Mouse (Mus musculus) c-Kit-positive CD71-positive TER-119-positive erythroid progenitor cells, embryonic 14.5 days (primary cell): ENCODE measurements around the gene Arap2.

Experiments used
- DNase-seq: peaks from one replicate; pipeline ENCODE4 v3.0.0-alpha.2; 2013; ENCODE audit warnings: low spot score

Gene Arap2

DNA sequence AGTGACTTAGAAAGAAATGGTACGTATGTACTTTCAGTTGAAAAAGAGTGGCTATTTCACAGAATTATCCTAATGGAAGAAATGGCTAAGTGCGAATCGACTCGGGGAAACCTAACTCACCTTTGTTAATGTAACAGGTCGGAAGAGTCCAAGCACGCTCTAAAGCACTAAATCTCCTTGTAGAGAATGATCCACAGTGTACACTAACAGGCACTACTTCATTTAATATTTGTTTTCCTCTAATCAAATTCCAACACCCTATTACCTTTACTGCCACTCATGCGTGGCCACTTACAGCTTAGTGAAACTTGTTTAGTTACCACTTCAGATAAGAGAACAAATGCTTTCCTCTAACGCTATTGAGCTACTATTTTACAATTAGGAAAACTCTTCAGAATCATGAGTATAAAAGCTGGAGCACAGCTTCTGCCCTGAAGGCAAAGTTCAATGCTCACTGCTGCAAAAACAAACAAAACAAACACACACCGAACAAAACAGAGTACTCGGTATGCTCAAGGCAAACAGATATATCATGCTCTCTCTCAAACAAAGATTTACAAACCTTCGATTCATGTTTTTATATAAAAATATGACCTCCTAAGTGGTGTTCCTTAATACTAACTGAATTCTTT, 143.0 kb downstream of the Arap2 start:
- DNase-seq, result no peak

DNA sequence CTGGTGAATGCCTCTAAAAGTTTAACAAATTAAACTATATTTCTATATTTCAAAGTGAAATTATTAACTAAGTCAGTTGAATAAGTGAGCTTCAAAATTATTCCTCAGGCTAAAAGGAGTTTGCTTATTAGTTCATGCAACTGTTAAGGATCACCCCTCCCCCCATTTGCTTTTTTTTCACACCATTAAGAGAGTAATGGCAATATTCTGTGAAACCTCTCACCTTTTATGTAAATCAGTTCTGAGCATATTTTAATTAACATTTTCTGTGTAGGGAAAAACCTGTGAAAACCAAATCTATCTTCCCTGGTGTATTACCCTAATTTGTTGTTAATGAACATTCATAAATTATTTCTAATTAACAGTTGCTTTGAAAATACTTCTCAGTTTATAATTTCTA, 147.7 kb downstream of the Arap2 start:
- DNase-seq, result no peak

DNA sequence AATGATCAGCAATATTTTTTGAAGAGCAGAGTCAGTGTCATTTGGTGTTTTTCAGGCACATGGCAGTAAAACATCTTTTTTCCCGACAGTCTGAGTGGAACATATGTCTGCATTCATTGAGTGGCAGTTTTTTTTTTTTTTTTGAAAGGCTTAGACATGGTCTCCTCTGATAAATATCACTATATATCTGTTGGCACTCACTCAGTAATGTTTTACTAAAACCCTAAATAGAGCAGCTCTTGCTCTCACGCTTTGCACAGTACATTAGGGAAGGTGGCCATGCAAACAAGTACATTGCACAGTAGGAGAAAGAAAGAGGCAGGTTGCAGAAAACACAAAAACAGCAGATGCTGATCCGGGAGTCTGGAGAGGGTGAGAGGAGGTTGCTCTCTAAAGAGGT, 154.0 kb downstream of the Arap2 start:
- no peak for DNase-seq

DNA sequence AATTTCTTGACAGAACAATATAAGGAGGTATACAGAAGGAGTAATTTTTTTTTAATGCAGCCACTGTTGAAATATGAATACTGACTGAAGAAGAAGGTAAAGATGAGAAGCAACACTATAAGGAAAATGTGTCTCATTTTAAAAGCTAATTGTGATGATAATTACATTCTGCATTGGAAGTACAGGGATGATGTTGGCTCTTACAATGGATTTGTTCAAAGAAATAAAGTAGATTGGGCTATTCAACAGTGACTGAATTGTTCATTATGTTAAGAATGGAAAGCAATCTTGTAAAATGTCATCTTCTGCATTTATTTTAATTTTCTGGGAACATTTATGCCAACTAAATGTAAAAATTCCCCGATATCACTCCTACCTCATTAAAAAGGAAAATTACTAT, 178.6 kb downstream of the Arap2 start:
- DNase-seq, result no peak

DNA sequence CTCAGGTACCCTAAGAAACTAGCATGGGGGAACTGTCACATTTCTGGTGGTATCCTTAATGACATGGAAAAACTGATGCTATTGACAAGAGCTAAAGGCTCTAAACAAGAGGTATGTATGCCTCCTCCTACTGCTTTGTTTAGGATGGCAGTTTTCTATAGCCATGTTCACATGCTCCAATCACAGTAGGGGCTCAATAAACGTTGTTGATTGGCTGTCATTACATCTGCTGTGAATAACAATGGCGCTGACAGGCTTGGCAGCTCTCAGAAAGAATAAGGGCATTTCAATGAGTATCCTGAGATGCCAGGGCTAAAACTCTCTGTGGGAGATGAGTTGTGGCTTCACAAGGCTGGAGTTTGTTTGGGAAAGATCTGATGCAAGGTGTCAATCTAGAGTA, 183.3 kb downstream of the Arap2 start:
- DNase-seq, result no peak

DNA sequence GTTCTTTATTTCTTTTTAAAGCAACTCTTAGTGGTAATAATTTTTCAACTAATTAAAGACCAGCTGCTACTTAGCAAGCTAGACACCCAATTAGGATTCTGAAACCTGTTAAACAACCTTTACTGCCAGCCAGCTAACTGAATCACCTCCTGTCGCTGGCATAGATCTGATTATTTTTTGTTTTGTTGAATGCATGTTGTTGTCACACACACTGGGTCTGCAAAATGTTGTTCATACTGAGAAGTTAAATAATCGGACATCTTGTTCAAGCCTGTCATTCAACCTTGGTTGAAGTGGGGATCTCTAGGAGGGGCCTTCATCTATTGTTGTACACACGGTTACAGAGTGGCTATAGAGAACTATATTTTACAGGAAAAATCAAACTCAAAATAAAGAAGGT, 184.3 kb downstream of the Arap2 start:
- DNase-seq, result no peak

DNA sequence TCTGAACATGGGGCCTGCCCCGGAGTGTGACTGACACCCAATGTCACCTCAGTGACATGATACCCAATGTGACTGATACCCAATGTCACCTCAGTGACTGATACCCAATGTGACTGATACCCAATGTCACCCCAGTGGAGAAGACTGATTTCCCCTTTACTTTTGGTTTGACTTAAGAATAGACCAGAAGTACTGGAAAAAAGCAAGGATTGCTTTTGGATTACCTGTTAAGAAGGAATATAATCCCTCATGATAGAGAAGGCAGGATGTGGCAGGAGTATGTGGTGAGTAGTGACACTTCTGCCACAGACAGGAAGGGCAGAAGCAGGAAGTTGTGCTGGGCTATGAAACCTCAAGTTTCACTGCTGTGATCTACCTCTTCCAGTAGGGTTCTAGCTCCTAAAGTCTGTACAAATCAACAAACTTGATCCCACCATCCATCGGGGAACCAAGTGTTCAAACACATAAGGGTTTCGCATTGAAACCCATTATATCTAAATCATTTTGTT, 191.6 kb downstream of the Arap2 start:
- DNase-seq, result no peak
